Mouse (Mus musculus): ENCODE measurements around the gene Ptprf. TPM values are rescaled to one million over a fixed set of nuclear protein-coding genes. Genes with fewer than 3 reads are reported as not detected.
A peak's percentile ranks its signal among the peaks of the same experiment; 100 is the strongest.

Ptprf gene
- 67.1 and 68.2 TPM in 2 replicates for polyA plus RNA-seq (2014; fragmentation: Nextera tagmentation; extraction: Ambion mirVana)

- peak within 1 kb of the TSS; percentile 93 for H3K9ac ChIP-seq
- peak within 1 kb of the TSS; percentile 88 for H3K27ac ChIP-seq
- H3K27me3 ChIP-seq (ENCODE audit: control insufficient read depth, insufficient read depth, low read length): no peaks in the 10 kb centered on the region
- H3K4me1 ChIP-seq (replicated peaks; ENCODE audit: control insufficient read depth, insufficient read depth, low read length): peaks cover 23% of the 10 kb centered on the region
- WGBS: 2% methylated on average over 40 of the region's 50 CpGs
- ATAC-seq (ENCODE audit: low FRiP score): peak; percentile 60
- no peaks in the 10 kb centered on the region for H3K9me3 ChIP-seq (ENCODE audit: control insufficient read depth, low read length)
- H3K4me3 ChIP-seq (replicated peaks; ENCODE audit: low read length): peak within 1 kb of the TSS; percentile 93
- peak within 1 kb of the TSS; percentile 85 for H3K4me2 ChIP-seq (replicated peaks)
- 0 out of 2 replicates have a peak, but pooled peaks cover 10% of the 10 kb centered on the region for H3K36me3 ChIP-seq (replicated peaks; ENCODE audit: control insufficient read depth, insufficient read depth)
- peak; percentile 81 for DNase-seq (ENCODE audit: low spot score)
Measured at GRCm38 (mm10) chr4:118291231-118291630, at the start of gene Ptprf. TSS of gene Ptprf (minus strand) at chr4:118291405.

GRCm38 (mm10) chr4:118336658-118337057 lies 45.5 kb upstream of the Ptprf start:
- H3K27me3 ChIP-seq (ENCODE audit: control insufficient read depth, insufficient read depth, low read length): no peaks in the 10 kb centered on the region
- WGBS: 13% methylated on average over 7 of the region's 7 CpGs
- ATAC-seq (ENCODE audit: low FRiP score): no peak

GRCm38 (mm10) chr4:118335991-118336390 lies 44.8 kb upstream of the Ptprf start:
- no peak for ATAC-seq (ENCODE audit: low FRiP score)
- no peaks in the 10 kb centered on the region for H3K27me3 ChIP-seq (ENCODE audit: control insufficient read depth, insufficient read depth, low read length)
- no peak overlapping the region for H3K4me2 ChIP-seq (replicated peaks)
- H3K9me3 ChIP-seq (ENCODE audit: control insufficient read depth, low read length): no peaks in the 10 kb centered on the region
- WGBS: 86% methylated on average over 4 of the region's 4 CpGs
- no peak overlapping the region for H3K27ac ChIP-seq
- no peak overlapping the region for H3K4me3 ChIP-seq (replicated peaks; ENCODE audit: low read length)
- no peaks in the 10 kb centered on the region for H3K36me3 ChIP-seq (replicated peaks; ENCODE audit: control insufficient read depth, insufficient read depth)
- H3K9ac ChIP-seq: no peak overlapping the region
- no peak for DNase-seq (ENCODE audit: low spot score)
- H3K4me1 ChIP-seq (replicated peaks; ENCODE audit: control insufficient read depth, insufficient read depth, low read length): no peaks in the 10 kb centered on the region

More at GRCm38 (mm10) chr4:118336658-118337057, 45.5 kb upstream of the Ptprf start:
- Histone ChIP-seq H3K36me3 (replicated peaks; ENCODE audit: control insufficient read depth, insufficient read depth) (no peaks in the 10 kb centered on the region), H3K9me3 (ENCODE audit: control insufficient read depth, low read length) (no peaks in the 10 kb centered on the region), H3K4me2 (replicated peaks) (no peak overlapping the region), H3K4me3 (replicated peaks; ENCODE audit: low read length) (no peak overlapping the region), H3K9ac (no peak overlapping the region), H3K27ac (no peak overlapping the region), H3K4me1 (replicated peaks; ENCODE audit: control insufficient read depth, insufficient read depth, low read length) (no peaks in the 10 kb centered on the region)
- peak; percentile 71 for DNase-seq (ENCODE audit: low spot score)

- WGBS: 68% methylated on average over 4 of the region's 4 CpGs
- Histone ChIP-seq H3K4me1 (replicated peaks; ENCODE audit: control insufficient read depth, insufficient read depth, low read length) (no peaks in the 10 kb centered on the region), H3K27me3 (ENCODE audit: control insufficient read depth, insufficient read depth, low read length) (no peaks in the 10 kb centered on the region), H3K4me3 (replicated peaks; ENCODE audit: low read length) (no peak overlapping the region), H3K4me2 (replicated peaks) (no peak overlapping the region), H3K36me3 (replicated peaks; ENCODE audit: control insufficient read depth, insufficient read depth) (no peaks in the 10 kb centered on the region), H3K9ac (no peak overlapping the region), H3K9me3 (ENCODE audit: control insufficient read depth, low read length) (no peaks in the 10 kb centered on the region), H3K27ac (no peak overlapping the region)
- DNase-seq (ENCODE audit: low spot score) (no peak), ATAC-seq (ENCODE audit: low FRiP score) (no peak)
Measured at GRCm38 (mm10) chr4:118331777-118332176, 40.6 kb upstream of the Ptprf start.

GRCm38 (mm10) chr4:118326476-118326875 lies 35.3 kb upstream of the Ptprf start:
- no peak overlapping the region for H3K9ac ChIP-seq
- no peaks in the 10 kb centered on the region for H3K4me1 ChIP-seq (replicated peaks; ENCODE audit: control insufficient read depth, insufficient read depth, low read length)
- no peak overlapping the region for H3K27ac ChIP-seq
- H3K9me3 ChIP-seq (ENCODE audit: control insufficient read depth, low read length): no peaks in the 10 kb centered on the region
- no peak for ATAC-seq (ENCODE audit: low FRiP score)
- no peak overlapping the region for H3K4me2 ChIP-seq (replicated peaks)
- no peak for DNase-seq (ENCODE audit: low spot score)
- no peaks in the 10 kb centered on the region for H3K27me3 ChIP-seq (ENCODE audit: control insufficient read depth, insufficient read depth, low read length)
- 84% methylated on average over 7 of the region's 7 CpGs for WGBS
- H3K4me3 ChIP-seq (replicated peaks; ENCODE audit: low read length): no peak overlapping the region
- no peaks in the 10 kb centered on the region for H3K36me3 ChIP-seq (replicated peaks; ENCODE audit: control insufficient read depth, insufficient read depth)

- DNase-seq (ENCODE audit: low spot score) (no peak), ATAC-seq (ENCODE audit: low FRiP score) (no peak)
- Histone ChIP-seq H3K4me1 (replicated peaks; ENCODE audit: control insufficient read depth, insufficient read depth, low read length) (peaks cover 7% of the 10 kb centered on the region), H3K4me2 (replicated peaks) (no peak overlapping the region), H3K27me3 (ENCODE audit: control insufficient read depth, insufficient read depth, low read length) (no peaks in the 10 kb centered on the region), H3K4me3 (replicated peaks; ENCODE audit: low read length) (no peak overlapping the region), H3K36me3 (replicated peaks; ENCODE audit: control insufficient read depth, insufficient read depth) (no peaks in the 10 kb centered on the region), H3K9me3 (ENCODE audit: control insufficient read depth, low read length) (no peaks in the 10 kb centered on the region), H3K9ac (no peak overlapping the region), H3K27ac (no peak overlapping the region)
- 72% methylated on average over 2 of the region's 2 CpGs for WGBS
Measured at GRCm38 (mm10) chr4:118320636-118321035, 29.4 kb upstream of the Ptprf start.

GRCm38 (mm10) chr4:118319706-118320344 lies 28.6 kb upstream of the Ptprf start:
- WGBS: 33% methylated on average over 8 of the region's 8 CpGs
- peak; percentile 39 for DNase-seq (ENCODE audit: low spot score)
- Histone ChIP-seq H3K27ac (no peak overlapping the region), H3K4me1 (replicated peaks; ENCODE audit: control insufficient read depth, insufficient read depth, low read length) (peaks cover 7% of the 10 kb centered on the region), H3K4me2 (replicated peaks) (peak overlapping the region; percentile 7; the same call in 1 of the 2 replicates), H3K36me3 (replicated peaks; ENCODE audit: control insufficient read depth, insufficient read depth) (no peaks in the 10 kb centered on the region), H3K9ac (no peak overlapping the region), H3K27me3 (ENCODE audit: control insufficient read depth, insufficient read depth, low read length) (no peaks in the 10 kb centered on the region), H3K4me3 (replicated peaks; ENCODE audit: low read length) (no peak overlapping the region), H3K9me3 (ENCODE audit: control insufficient read depth, low read length) (no peaks in the 10 kb centered on the region)
- ATAC-seq (ENCODE audit: low FRiP score): no peak; the same call in 1 of the 2 replicates

GRCm38 (mm10) chr4:118316662-118317061 lies 25.5 kb upstream of the Ptprf start:
- H3K36me3 ChIP-seq (replicated peaks; ENCODE audit: control insufficient read depth, insufficient read depth): no peaks in the 10 kb centered on the region
- no peak overlapping the region for H3K4me3 ChIP-seq (replicated peaks; ENCODE audit: low read length)
- no peaks in the 10 kb centered on the region for H3K9me3 ChIP-seq (ENCODE audit: control insufficient read depth, low read length)
- peaks cover 7% of the 10 kb centered on the region for H3K4me1 ChIP-seq (replicated peaks; ENCODE audit: control insufficient read depth, insufficient read depth, low read length)
- no peak overlapping the region for H3K9ac ChIP-seq
- no peak for DNase-seq (ENCODE audit: low spot score)
- ATAC-seq (ENCODE audit: low FRiP score): no peak
- no peak overlapping the region for H3K27ac ChIP-seq
- WGBS: 87% methylated on average over 4 of the region's 4 CpGs
- H3K27me3 ChIP-seq (ENCODE audit: control insufficient read depth, insufficient read depth, low read length): no peaks in the 10 kb centered on the region
- no peak overlapping the region for H3K4me2 ChIP-seq (replicated peaks)

GRCm38 (mm10) chr4:118315286-118315685 lies 24.1 kb upstream of the Ptprf start:
- Histone ChIP-seq H3K9ac (no peak overlapping the region), H3K9me3 (ENCODE audit: control insufficient read depth, low read length) (no peaks in the 10 kb centered on the region), H3K4me1 (replicated peaks; ENCODE audit: control insufficient read depth, insufficient read depth, low read length) (peaks cover 7% of the 10 kb centered on the region), H3K27me3 (ENCODE audit: control insufficient read depth, insufficient read depth, low read length) (no peaks in the 10 kb centered on the region), H3K36me3 (replicated peaks; ENCODE audit: control insufficient read depth, insufficient read depth) (no peaks in the 10 kb centered on the region), H3K4me2 (replicated peaks) (no peak overlapping the region), H3K4me3 (replicated peaks; ENCODE audit: low read length) (no peak overlapping the region), H3K27ac (no peak overlapping the region)
- DNase-seq (ENCODE audit: low spot score) (no peak), ATAC-seq (ENCODE audit: low FRiP score) (no peak)
- WGBS: 57% methylated on average over 8 of the region's 8 CpGs

Data from hindbrain, embryonic 14.5 days (tissue).